Mouse (Mus musculus) forebrain, postnatal 0 days (tissue): ENCODE results near the gene Olfr112. TPM values are rescaled to one million over a fixed set of nuclear protein-coding genes. Genes with fewer than 3 reads are reported as not detected.
"Not testable (repeated sequence)": the region's sequence is repeated elsewhere in the genome, so short reads cannot be mapped to it uniquely, and the experiment has no call there.

Experiments
- ATAC-seq: fragments of 200-750 bp; cut with Nextera tagmentation; 2 replicates; pipeline ENCODE4 v1.8.0; 2017; ENCODE audit warnings: mild to moderate bottlenecking, moderate library complexity
- DNase-seq: peaks from one replicate; pipeline ENCODE4 v3.0.0-alpha.2; 2015
- H3K27ac ChIP-seq: fragments of 300-500 bp; sonication (generic); 2 replicates; pipeline ENCODE4 v1.5.1; 2014; ENCODE audit warnings: low read depth, mild to moderate bottlenecking, antibody characterized with exemption, low read length, moderate library complexity, mixed read lengths
- H3K27me3 ChIP-seq: fragments of 300-500 bp; sonication (generic); 2 replicates; pipeline ENCODE4 v1.6.1; 2014; ENCODE audit warnings: mild to moderate bottlenecking, low read length, mixed read lengths; ENCODE audit not compliant: insufficient read depth
- H3K36me3 ChIP-seq: fragments of 300-500 bp; sonication (generic); 2 replicates; pipeline ENCODE4 v1.6.1; 2014; ENCODE audit warnings: mild to moderate bottlenecking, moderate library complexity; ENCODE audit not compliant: insufficient read depth
- H3K4me1 ChIP-seq: fragments of 300-500 bp; sonication (generic); 2 replicates; pipeline ENCODE4 v1.6.1; 2014; ENCODE audit warnings: antibody characterized with exemption; ENCODE audit not compliant: insufficient read depth
- H3K4me2 ChIP-seq: fragments of 300-500 bp; sonication (generic); 2 replicates; pipeline ENCODE4 v1.6.1; 2014; ENCODE audit warnings: low read depth, mild to moderate bottlenecking, moderate library complexity
- H3K4me3 ChIP-seq: fragments of 300-500 bp; sonication (generic); 2 replicates; pipeline ENCODE4 v1.5.1; 2014; ENCODE audit warnings: low read depth, low read length, mixed read lengths
- H3K9ac ChIP-seq: fragments of 300-500 bp; sonication (generic); 2 replicates; pipeline ENCODE4 v1.6.1; 2014; ENCODE audit warnings: mild to moderate bottlenecking
- H3K9me3 ChIP-seq: fragments of 300-500 bp; sonication (generic); 2 replicates; pipeline ENCODE4 v1.6.1; 2016; ENCODE audit warnings: low read length
- CTCF ChIP-seq: sonication (generic); IDR thresholded peaks from 2 replicates; pipeline ENCODE4 v1.5.1; 2016; ENCODE audit warnings: antibody characterized with exemption, control low read depth, low read depth
- WGBS: fragments of 180-500 bp; shearing (Covaris S2); extraction: QIAGEN DNeasy Blood & Tissue Kit; methylation state at CpG from one replicate; pipeline ENCODE4 v1.1.7; 2014; 5-methylcytosine and 5-hydroxymethylcytosine counted together
- polyA plus RNA-seq: library from polyadenylated mRNA; unstranded; fragments of >200 nt; fragmentation: Nextera tagmentation; extraction: Ambion mirVana; gene quantifications from 2 replicates; pipeline ENCODE4 v1.2.1, GENCODE M21; 2015
- total RNA-seq: library from RNA; depleted of rRNA; stranded (reverse); fragments of >200 nt; gene quantifications from 2 replicates; pipeline ENCODE4 v1.2.3, GENCODE M21; 2014; rRNA removed

Olfr112 gene
- total RNA-seq (not detected in 2 replicates), polyA plus RNA-seq (not detected in 2 replicates)

DNA sequence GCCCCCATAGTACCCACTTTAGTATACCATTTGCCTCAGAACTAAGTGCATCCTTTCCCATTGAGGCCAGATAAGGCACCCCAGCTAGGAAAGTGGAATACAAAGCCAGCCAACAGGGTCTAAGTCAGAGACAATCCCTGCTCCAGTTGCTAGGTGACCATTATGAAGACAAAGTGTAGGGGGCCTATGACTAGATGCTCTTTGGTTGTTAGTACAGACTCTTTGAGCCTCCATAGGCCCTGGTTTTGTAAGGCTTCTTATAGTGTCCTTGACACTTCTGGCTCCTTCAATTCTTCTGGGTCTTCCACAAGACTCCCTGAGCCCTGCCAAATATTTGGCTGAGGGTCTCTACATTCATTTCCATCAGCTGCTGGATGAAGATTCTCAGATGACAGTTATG, at the start of gene Olfr112:
TSS of gene Olfr112 (minus strand) at position 101 of the 400 bp plus-strand sequence.
- ATAC-seq (no peak), DNase-seq (no peak)
- no peak within 1 kb of the TSS for H3K9ac ChIP-seq
- no peak within 1 kb of the TSS for H3K4me2 ChIP-seq
- no peaks in the 10 kb centered on the region for H3K9me3 ChIP-seq
- no peak within 1 kb of the TSS for H3K4me3 ChIP-seq
- no peaks in the 10 kb centered on the region for H3K27me3 ChIP-seq
- no peaks in the 10 kb centered on the region for H3K36me3 ChIP-seq
- H3K4me1 ChIP-seq: no peaks in the 10 kb centered on the region
- no peak for TF ChIP-seq CTCF
- no peak within 1 kb of the TSS for H3K27ac ChIP-seq

DNA sequence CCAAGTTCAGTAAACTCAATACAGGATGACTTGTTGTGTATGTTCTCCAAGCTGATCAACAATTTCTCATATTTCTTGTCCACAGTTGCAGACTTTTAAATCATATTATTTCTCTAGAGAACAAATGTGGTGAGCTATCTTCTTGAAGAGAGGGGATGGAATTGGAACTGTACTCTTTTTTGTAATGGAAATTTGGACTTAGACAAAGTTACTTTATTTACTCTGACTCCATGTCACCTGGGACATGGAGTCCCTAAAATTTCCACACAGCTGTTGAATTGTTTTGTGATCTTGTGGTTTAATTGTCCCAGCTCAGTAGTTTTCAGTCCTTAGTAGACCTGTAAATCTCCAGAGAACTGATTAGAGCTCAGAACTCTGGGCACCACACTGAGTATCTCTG, 23.4 kb upstream of the Olfr112 start, which contains the start of gene Olfr114:
TSS of gene Olfr114 (minus strand) at position 101 of the 400 bp plus-strand sequence.
- no peak within 1 kb of the TSS for H3K27ac ChIP-seq
- no peaks in the 10 kb centered on the region for H3K27me3 ChIP-seq
- no peaks in the 10 kb centered on the region for H3K36me3 ChIP-seq
- ATAC-seq (no peak), DNase-seq (no peak)
- no peak for TF ChIP-seq CTCF
- no peaks in the 10 kb centered on the region for H3K9me3 ChIP-seq
- no peak within 1 kb of the TSS for H3K4me2 ChIP-seq
- no peaks in the 10 kb centered on the region for H3K4me1 ChIP-seq
- no peak within 1 kb of the TSS for H3K4me3 ChIP-seq
- no peak within 1 kb of the TSS for H3K9ac ChIP-seq

DNA sequence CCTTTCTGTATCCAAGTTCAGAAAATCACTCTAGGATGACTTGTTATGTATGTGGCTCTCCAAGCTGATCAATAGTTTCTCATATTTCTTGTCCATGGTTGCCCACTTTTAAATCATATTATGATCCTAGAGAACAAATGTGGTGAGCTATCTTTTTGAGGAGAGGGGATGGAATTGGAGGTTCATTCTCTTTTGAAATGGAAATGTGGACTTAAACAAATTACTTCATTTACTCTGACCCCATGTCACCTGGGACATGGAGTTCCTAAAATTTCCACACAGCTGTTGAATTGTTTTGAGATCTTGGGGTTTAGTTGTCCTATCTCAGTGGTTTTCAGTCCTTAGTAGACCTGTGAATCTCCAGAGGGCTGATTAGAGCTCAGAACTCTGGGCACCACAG, 8.3 kb upstream of the Olfr112 start, which contains the start of gene Olfr113:
TSS of gene Olfr113 (minus strand) at position 101 of the 400 bp plus-strand sequence.
- Histone ChIP-seq H3K4me1 (no peaks in the 10 kb centered on the region), H3K27me3 (no peaks in the 10 kb centered on the region), H3K4me3 (no peak within 1 kb of the TSS), H3K4me2 (no peak within 1 kb of the TSS), H3K9ac (no peak within 1 kb of the TSS), H3K9me3 (no peaks in the 10 kb centered on the region), H3K36me3 (no peaks in the 10 kb centered on the region), H3K27ac (no peak within 1 kb of the TSS)
- ATAC-seq (no peak), DNase-seq (no peak)
- TF ChIP-seq CTCF: no peak

DNA sequence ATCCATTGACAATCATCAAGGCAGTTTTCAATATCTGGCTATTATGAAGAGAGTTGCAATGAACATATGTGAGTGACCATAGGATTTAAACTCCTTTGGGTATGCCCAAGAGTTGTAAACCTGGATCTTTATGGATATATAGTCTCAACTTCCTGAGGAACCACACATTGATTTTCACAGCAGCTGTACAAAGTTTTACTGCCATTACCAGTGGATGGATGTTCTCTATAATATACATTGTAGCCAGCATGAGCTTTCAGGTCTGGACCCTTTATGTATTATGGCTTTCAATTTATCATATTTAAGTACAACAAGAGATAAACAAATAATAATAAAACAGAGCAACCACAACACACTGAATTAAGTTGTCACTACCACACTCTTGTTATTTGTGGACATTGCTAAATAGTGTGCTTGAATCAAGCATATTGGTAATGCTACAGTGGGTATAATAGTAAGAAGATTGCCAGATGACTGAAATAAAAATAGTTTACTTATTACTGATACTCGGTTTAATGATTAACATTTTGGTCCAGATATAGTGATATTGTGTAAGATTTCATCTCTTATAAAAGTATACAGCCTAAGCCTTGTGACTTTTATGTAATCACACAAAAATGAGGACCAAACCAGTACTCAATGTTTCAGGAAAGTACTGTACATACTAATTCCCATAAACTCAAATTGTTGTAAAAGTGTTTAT, 10.2 kb downstream of the Olfr112 start:
- DNase-seq (no peak), ATAC-seq (no peak)
- H3K27me3 ChIP-seq: no peaks in the 10 kb centered on the region
- H3K4me1 ChIP-seq: no peaks in the 10 kb centered on the region
- no peaks in the 10 kb centered on the region for H3K36me3 ChIP-seq
- WGBS: 60% methylated on average over 1 of the region's 1 CpGs
- no peak overlapping the region for H3K4me3 ChIP-seq
- H3K4me2 ChIP-seq: no peak overlapping the region
- H3K9ac ChIP-seq: no peak overlapping the region
- peaks cover 3% of the 10 kb centered on the region; the same call in 1 of the 2 replicates for H3K9me3 ChIP-seq
- no peak for TF ChIP-seq CTCF
- H3K27ac ChIP-seq: no peak overlapping the region

DNA sequence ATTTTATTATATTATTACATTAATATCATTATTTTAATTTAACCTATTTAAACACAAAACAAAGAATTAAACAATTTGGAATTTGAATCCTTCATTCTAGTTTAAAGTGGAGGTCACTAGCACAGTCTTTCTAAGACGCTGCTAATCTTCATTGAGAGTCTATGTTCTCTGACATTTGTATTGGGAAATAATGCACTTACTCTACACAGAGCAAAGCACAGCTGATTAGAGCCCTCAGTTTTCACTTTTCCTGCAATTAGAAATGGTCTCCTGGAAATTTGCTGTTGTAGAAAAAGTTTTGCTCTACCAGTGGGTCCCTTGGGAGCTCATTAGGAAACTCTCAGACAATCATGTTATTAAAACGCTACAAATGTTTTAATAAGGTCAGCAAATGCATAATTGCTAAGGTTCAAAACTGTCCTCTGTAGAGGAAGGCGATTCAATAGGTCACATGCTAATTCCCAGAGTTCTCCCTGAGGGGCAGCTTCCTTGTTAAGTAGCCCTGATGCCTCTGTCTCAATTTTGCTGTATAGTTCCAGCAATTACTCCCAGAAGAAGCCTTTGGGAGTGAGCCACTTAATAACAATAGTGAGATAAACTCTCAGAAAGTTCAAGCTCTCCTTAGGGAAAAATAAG, 25.3 kb downstream of the Olfr112 start:
- Histone ChIP-seq H3K4me3 (no peak overlapping the region), H3K27ac (no peak overlapping the region), H3K27me3 (no peaks in the 10 kb centered on the region), H3K36me3 (no peaks in the 10 kb centered on the region), H3K4me2 (no peak overlapping the region), H3K9me3 (no peaks in the 10 kb centered on the region), H3K9ac (no peak overlapping the region), H3K4me1 (no peaks in the 10 kb centered on the region)
- no peak for TF ChIP-seq CTCF
- ATAC-seq (no peak), DNase-seq (no peak)
- WGBS: 30% methylated on average over 3 of the region's 3 CpGs

DNA sequence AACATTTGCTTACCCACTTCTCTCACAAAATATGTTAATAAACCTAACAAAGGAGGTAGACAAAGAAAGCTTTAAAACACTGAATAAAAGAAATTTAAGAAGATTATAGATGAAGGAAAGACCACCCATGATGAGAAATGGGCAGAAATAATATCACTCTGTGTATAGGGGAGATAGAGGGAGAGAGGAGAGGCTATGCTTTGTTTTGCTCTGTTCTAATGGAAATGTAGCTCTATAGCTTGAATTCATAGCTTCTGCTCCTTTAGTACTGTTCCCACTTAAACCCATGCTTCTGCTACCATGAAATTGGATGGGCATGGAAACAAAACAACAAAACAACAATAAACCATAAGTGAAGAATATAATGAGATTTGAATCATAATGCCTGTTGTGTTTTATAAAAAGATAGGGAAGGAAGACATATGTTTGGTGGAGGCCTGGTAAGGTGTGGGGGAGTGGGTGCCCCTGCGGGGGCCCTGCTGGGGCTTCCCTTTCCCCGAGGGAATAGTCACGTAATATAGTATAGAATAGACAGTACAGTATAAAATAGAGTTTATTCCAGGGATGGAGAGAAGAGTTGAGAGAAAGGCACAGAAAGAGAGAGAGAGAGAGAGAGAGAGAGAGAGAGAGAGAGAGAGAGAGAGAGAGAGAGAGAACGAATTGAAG, 27.7 kb downstream of the Olfr112 start:
- Histone ChIP-seq H3K9ac (no peak overlapping the region), H3K4me2 (no peak overlapping the region), H3K9me3 (no peaks in the 10 kb centered on the region), H3K4me3 (no peak overlapping the region), H3K36me3 (no peaks in the 10 kb centered on the region), H3K27ac (no peak overlapping the region), H3K27me3 (no peaks in the 10 kb centered on the region), H3K4me1 (no peaks in the 10 kb centered on the region)
- WGBS: 75% methylated on average over 4 of the region's 4 CpGs
- no peak for DNase-seq
- no peak for ATAC-seq
- TF ChIP-seq CTCF: no peak

DNA sequence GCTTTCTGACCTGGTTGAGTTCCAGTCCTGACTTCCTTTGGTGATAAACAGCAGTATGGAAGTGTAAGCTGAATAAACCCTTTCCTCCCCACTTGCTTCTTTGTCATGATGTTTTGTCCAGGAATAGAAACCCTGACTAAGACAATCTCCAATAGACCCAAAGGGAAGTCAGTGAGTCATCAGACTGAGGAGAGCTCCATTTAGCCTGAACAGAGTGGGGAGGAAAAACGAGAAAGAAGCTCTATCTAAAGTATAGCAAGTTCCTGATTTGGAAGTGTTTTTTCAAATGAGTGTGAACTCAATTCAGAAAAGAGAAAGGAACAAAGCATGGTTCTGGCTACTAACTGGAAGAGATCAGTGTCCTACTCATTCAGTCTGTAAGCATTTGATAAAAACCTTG, 30.8 kb downstream of the Olfr112 start:
- not testable (repeated sequence) for H3K4me1 ChIP-seq, H3K27me3 ChIP-seq, DNase-seq, H3K9ac ChIP-seq, H3K36me3 ChIP-seq, H3K27ac ChIP-seq, H3K4me2 ChIP-seq, ATAC-seq, H3K9me3 ChIP-seq, H3K4me3 ChIP-seq
- 61% methylated on average over 1 of the region's 1 CpGs for WGBS
